Mouse (Mus musculus): ENCODE results near the gene Gm42372. TPM values are rescaled to one million over a fixed set of nuclear protein-coding genes. Genes with fewer than 3 reads are reported as not detected.
A peak's percentile ranks its signal among the peaks of the same experiment; 100 is the strongest.

Gene Gm42372
- total and polyA plus RNA-seq, 3 experiments, result 0.15 to 0.61 (median 0.47) TPM

DNA sequence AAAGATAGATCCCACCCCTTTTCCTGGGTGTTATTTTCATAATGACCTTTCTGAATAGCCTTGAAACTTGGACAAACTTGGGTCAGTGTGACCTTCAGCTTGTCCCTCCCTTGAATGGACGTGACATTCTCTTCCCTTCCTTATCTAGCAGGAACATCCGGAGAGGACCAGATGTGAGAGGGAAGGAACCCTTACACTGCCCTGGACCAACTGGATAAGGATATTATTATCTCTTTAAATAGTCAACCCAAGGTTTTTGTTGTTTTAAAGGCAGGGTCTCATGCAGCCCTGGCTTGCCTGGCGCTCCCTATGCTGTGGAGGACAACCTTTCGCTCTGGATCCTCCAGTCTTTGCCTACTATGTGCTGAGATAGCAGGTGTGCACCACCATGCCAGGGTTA is 16.3 kb downstream of the Gm42372 start:
- no peak for DNase-seq (ENCODE audit: extremely low read depth)
- H3K79me2 ChIP-seq (replicated peaks; ENCODE audit: control insufficient read depth, extremely low read depth, insufficient read depth, poor library complexity, severe bottlenecking), result no peaks in the 10 kb centered on the region
- no peak overlapping the region for H3K4me2 ChIP-seq (ENCODE audit: insufficient read depth, low read depth, poor library complexity, severe bottlenecking)
- no peak overlapping the region for H3K9ac ChIP-seq (ENCODE audit: insufficient read depth, low read depth)
- in situ Hi-C loops (cut with MboI; ENCODE audit: low pct_ligation_motif_present, low pct_unique_long_range_greater_than_20kb, low sequenced_read_pairs) (loop anchor here (5.0 kb wide), 1 partner anchor 47 kb away; no protein-coding TSS in a partner anchor), dilution Hi-C loops (cut with MboI; ENCODE audit: extremely low pct_ligation_motif_present, extremely low pct_unique_long_range_greater_than_20kb, low sequenced_read_pairs) (no loop called here)
- peaks cover 0 to 10% of the 10 kb centered on the region in 2 experiments; a peak in 1 of 4 replicates for H3K4me1 ChIP-seq (ENCODE audit: control insufficient read depth in 1 of 2, insufficient read depth in 2 of 2)
- H3K27me3 ChIP-seq (replicated peaks), result no peaks in the 10 kb centered on the region
- no peak overlapping the region for H3K4me3 ChIP-seq (replicated peaks in 1 of 3; ENCODE audit: low read depth in 2 of 3, low read length in 2 of 3, poor library complexity in 1 of 3)
- peaks cover 11 to 40% of the 10 kb centered on the region in 2 experiments for H3K36me3 ChIP-seq (replicated peaks in 1 of 2; ENCODE audit: control insufficient read depth in 1 of 2, insufficient read depth in 1 of 2, low read length in 1 of 2)
- TF ChIP-seq CTCF (conservative IDR thresholded peaks at IDR 0.05 in 1 of 2, IDR thresholded peaks at IDR 0.05 in 1 of 2; ENCODE audit: low read depth in 2 of 2, low read length in 2 of 2) (no peak), ZC3H11A (IDR thresholded peaks at IDR 0.05; ENCODE audit: low read depth, low read length) (no peak), CHD1 (IDR thresholded peaks at IDR 0.05; ENCODE audit: low read depth, low read length) (no peak), MXI1 (IDR thresholded peaks at IDR 0.05; ENCODE audit: low read depth, low read length) (no peak), ELF1 (IDR thresholded peaks at IDR 0.05; ENCODE audit: low read depth, low read length) (no peak), MAFK (IDR thresholded peaks at IDR 0.05; ENCODE audit: insufficient replicate concordance, low read length) (no peak), MYC (IDR thresholded peaks at IDR 0.05; ENCODE audit: low read depth, low read length) (no peak), POLR2AphosphoS2 (IDR thresholded peaks at IDR 0.05; ENCODE audit: low read depth, low read length) (no peak), POLR2A (IDR thresholded peaks at IDR 0.05; ENCODE audit: low read depth, low read length) (no peak), TCF12 (IDR thresholded peaks at IDR 0.05; ENCODE audit: low read depth, low read length) (no peak), UBTF (IDR thresholded peaks at IDR 0.05; ENCODE audit: low read depth, low read length) (no peak), CHD2 (IDR thresholded peaks at IDR 0.05; ENCODE audit: low read length) (no peak), KAT2A (IDR thresholded peaks at IDR 0.05; ENCODE audit: insufficient replicate concordance, low read length) (no peak), MAX (IDR thresholded peaks at IDR 0.05; ENCODE audit: low read length) (no peak), ZNF384 (IDR thresholded peaks at IDR 0.05; ENCODE audit: low read depth, low read length) (no peak), USF1 (IDR thresholded peaks at IDR 0.05; ENCODE audit: low read depth, low read length) (no peak), TBP (conservative IDR thresholded peaks at IDR 0.05; ENCODE audit: low read depth, low read length) (no peak), NRF1 (IDR thresholded peaks at IDR 0.05; ENCODE audit: low read depth, low read length) (no peak)
- H3K9me3 ChIP-seq (replicated peaks; ENCODE audit: low read length), result no peaks in the 10 kb centered on the region
- H3K27ac ChIP-seq (ENCODE audit: insufficient read depth, low read depth), result no peak overlapping the region

DNA sequence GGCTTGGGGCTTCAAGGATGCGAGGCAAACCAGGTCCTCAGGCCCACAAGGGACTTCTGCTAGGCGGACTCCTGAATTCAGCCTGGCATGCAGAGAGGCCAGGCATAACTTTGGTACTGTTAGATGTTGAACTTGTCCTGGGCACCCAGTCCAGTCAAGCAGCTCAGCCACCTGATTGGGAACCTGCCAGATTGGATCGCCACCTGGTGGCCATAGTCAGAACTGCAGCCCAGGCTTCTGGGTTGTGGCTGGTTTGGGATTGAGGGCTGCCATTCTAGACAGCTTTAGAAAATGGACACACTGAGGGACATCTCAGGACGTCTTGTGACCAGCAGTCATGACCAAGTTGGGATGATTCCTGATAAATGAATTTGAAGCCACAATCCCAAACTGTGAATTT is 16.8 kb downstream of the Gm42372 start:
- no peaks in the 10 kb centered on the region for H3K9me3 ChIP-seq (replicated peaks; ENCODE audit: low read length)
- H3K4me1 ChIP-seq (ENCODE audit: control insufficient read depth in 1 of 2, insufficient read depth in 2 of 2), result peaks cover 0 to 12% of the 10 kb centered on the region in 2 experiments; a peak in 1 of 4 replicates
- DNase-seq (ENCODE audit: extremely low read depth), result peak; percentile 74
- dilution Hi-C loops (cut with MboI; ENCODE audit: extremely low pct_ligation_motif_present, extremely low pct_unique_long_range_greater_than_20kb, low sequenced_read_pairs), result no loop called here
- TF ChIP-seq SMC3 (IDR thresholded peaks at IDR 0.05; ENCODE audit: low read depth, low read length) (peak; percentile 94), TCF12 (IDR thresholded peaks at IDR 0.05; ENCODE audit: low read depth, low read length) (0 out of 2 replicates have a peak, but pooled peaks have one; percentile 19), RAD21 (IDR thresholded peaks at IDR 0.05; ENCODE audit: low read depth, low read length) (peak; percentile 73), MAZ (IDR thresholded peaks at IDR 0.05; ENCODE audit: low read depth, low read length) (no peak), CTCF (conservative IDR thresholded peaks at IDR 0.05 in 1 of 2, IDR thresholded peaks at IDR 0.05 in 1 of 2; ENCODE audit: low read depth in 2 of 2, low read length in 2 of 2) (peak; percentile 96 to 98), ZC3H11A (IDR thresholded peaks at IDR 0.05; ENCODE audit: low read depth, low read length) (peak; percentile 52), UBTF (IDR thresholded peaks at IDR 0.05; ENCODE audit: low read depth, low read length) (no peak), NELFE (IDR thresholded peaks at IDR 0.05; ENCODE audit: low read depth, low read length) (peak; percentile 40; the same call in 1 of the 2 replicates)
- in situ Hi-C loops (cut with MboI; ENCODE audit: low pct_ligation_motif_present, low pct_unique_long_range_greater_than_20kb, low sequenced_read_pairs), result loop anchor here (5.0 kb wide), 2 partner anchors 47 to 68 kb away; no protein-coding TSS in a partner anchor
- H3K79me2 ChIP-seq (replicated peaks; ENCODE audit: control insufficient read depth, extremely low read depth, insufficient read depth, poor library complexity, severe bottlenecking), result no peaks in the 10 kb centered on the region
- no peak overlapping the region for H3K4me3 ChIP-seq (replicated peaks in 1 of 3; ENCODE audit: low read depth in 2 of 3, low read length in 2 of 3, poor library complexity in 1 of 3)
- no peak overlapping the region for H3K27ac ChIP-seq (ENCODE audit: insufficient read depth, low read depth)
- no peaks in the 10 kb centered on the region for H3K27me3 ChIP-seq (replicated peaks)
- peaks cover 13 to 44% of the 10 kb centered on the region in 2 experiments for H3K36me3 ChIP-seq (replicated peaks in 1 of 2; ENCODE audit: control insufficient read depth in 1 of 2, insufficient read depth in 1 of 2, low read length in 1 of 2)
- H3K4me2 ChIP-seq (ENCODE audit: insufficient read depth, low read depth, poor library complexity, severe bottlenecking), result no peak overlapping the region
- no peak overlapping the region for H3K9ac ChIP-seq (ENCODE audit: insufficient read depth, low read depth)
